Mouse (Mus musculus) lung, postnatal 0 days (tissue): Measurements from ENCODE around the gene Klc3.

Source experiments
- CTCF ChIP-seq: IDR thresholded peaks from 2 replicates; pipeline ENCODE4 v1.5.1; 2016; ENCODE audit warnings: antibody characterized with exemption, mild to moderate bottlenecking
- EP300 ChIP-seq: IDR thresholded peaks from 2 replicates; pipeline ENCODE4 v1.6.1; 2016; ENCODE audit warnings: antibody characterized with exemption, mild to moderate bottlenecking, control low read depth

DNA sequence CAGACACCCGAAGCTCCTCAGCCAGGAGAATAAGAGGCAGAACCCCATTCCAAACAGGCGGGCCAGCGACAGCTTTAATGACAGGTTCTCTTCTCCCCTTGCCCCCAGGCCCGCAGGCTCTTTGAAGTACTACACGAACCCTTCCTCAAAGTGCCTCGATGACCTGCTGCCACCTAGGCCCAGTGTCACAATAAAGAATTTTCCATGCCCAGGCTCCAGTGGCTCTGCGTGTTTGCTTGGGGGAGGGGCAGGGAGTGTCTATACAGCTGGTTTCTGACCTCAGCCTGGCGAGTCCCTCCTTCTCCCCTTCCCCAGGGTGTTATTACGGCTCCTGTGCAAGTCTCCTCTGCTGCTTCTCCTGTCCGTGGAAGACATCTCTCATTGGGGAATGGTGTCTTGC is 47.6 kb downstream of the Klc3 start:
- TF ChIP-seq EP300 = no peak
- no peak for TF ChIP-seq CTCF
